In genomic region chr4:123625332-123626072, GRCm38 (mm10) we compare ENCODE assay signal across 14 mouse cellular contexts. TPM values are rescaled to one million over a fixed set of nuclear protein-coding genes. Genes with fewer than 3 reads are reported as not detected.
A peak's percentile ranks its signal among the peaks of the same experiment; 100 is the strongest.
DNase-seq lines count a peak whose midpoint lies in the region; ATAC-seq and TF ChIP-seq lines count a peak whose summit lies in the region.
"Had no signal": no experiment of that assay in that cellular context is flagged by ENCODE, and none has a peak within 500 bp of the region (broad histone marks: within the 10 kb centered on the region; RNA-seq: fewer than 3 reads in every experiment).

No protein-coding gene starts in this region.

- peak overlapping the region; percentile 62 for H3K27ac ChIP-seq in heart, embryonic 15.5 days
- peak overlapping the region; percentile 72; the same call in 1 of the 2 replicates for H3K27ac ChIP-seq in lung, embryonic 14.5 days (ENCODE audit: low read depth)
- H3K27ac ChIP-seq in liver, embryonic 16.5 days (ENCODE audit: low read length): no peak overlapping the region

- no peak overlapping the region for H3K4me2 ChIP-seq in heart, embryonic 15.5 days
- H3K4me2 ChIP-seq in lung, embryonic 14.5 days: no peak overlapping the region
- H3K4me2 ChIP-seq in liver, embryonic 16.5 days (ENCODE audit: low read depth, low read length): peak overlapping the region; percentile 34; the same call in 1 of the 2 replicates
- H3K4me2 ChIP-seq: embryonic facial prominence, embryonic 12.5 days had no signal

- H3K27me3 ChIP-seq in heart, embryonic 15.5 days: no peaks in the 10 kb centered on the region
- H3K27me3 ChIP-seq in lung, embryonic 14.5 days (ENCODE audit: insufficient read depth, low read length): no peaks in the 10 kb centered on the region
- H3K27me3 ChIP-seq in liver, embryonic 16.5 days (ENCODE audit: control insufficient read depth, insufficient read depth, low read depth, low read length): no peaks in the 10 kb centered on the region
- H3K27me3 ChIP-seq: embryonic facial prominence, embryonic 12.5 days had no signal

- H3K36me3 ChIP-seq in heart, embryonic 15.5 days: no peaks in the 10 kb centered on the region
- no peaks in the 10 kb centered on the region for H3K36me3 ChIP-seq in lung, embryonic 14.5 days (ENCODE audit: insufficient read depth)
- H3K36me3 ChIP-seq in liver, embryonic 16.5 days (ENCODE audit: control insufficient read depth, insufficient read depth): no peaks in the 10 kb centered on the region
- H3K36me3 ChIP-seq: embryonic facial prominence, embryonic 12.5 days had no signal

- WGBS in heart, embryonic 15.5 days: 76% methylated on average over 6 of the region's 6 CpGs
- WGBS in lung, embryonic 14.5 days: 77% methylated on average over 6 of the region's 6 CpGs
- 55% methylated on average over 6 of the region's 6 CpGs for WGBS in liver, embryonic 16.5 days (ENCODE audit: insufficient replicate concordance)

- H3K9me3 ChIP-seq in heart, embryonic 15.5 days (replicated peaks): no peaks in the 10 kb centered on the region
- H3K9me3 ChIP-seq in lung, embryonic 14.5 days (ENCODE audit: low read depth, low read length): no peaks in the 10 kb centered on the region
- no peaks in the 10 kb centered on the region for H3K9me3 ChIP-seq in liver, embryonic 16.5 days (replicated peaks; ENCODE audit: control insufficient read depth, low read length)
- H3K9me3 ChIP-seq: embryonic facial prominence, embryonic 12.5 days had no signal

- TF ChIP-seq CTCF in lung, embryonic 14.5 days (IDR thresholded peaks at IDR 0.05; ENCODE audit: low read depth): no peak

- H3K9ac ChIP-seq in heart, embryonic 15.5 days: no peak overlapping the region
- no peak overlapping the region for H3K9ac ChIP-seq in lung, embryonic 14.5 days
- no peak overlapping the region for H3K9ac ChIP-seq in liver, embryonic 16.5 days (ENCODE audit: low read depth, low read length)
- H3K9ac ChIP-seq: embryonic facial prominence, embryonic 12.5 days had no signal

- peaks cover 42% of the 10 kb centered on the region for H3K4me1 ChIP-seq in heart, embryonic 15.5 days (replicated peaks)
- peaks cover 27% of the 10 kb centered on the region for H3K4me1 ChIP-seq in lung, embryonic 14.5 days (ENCODE audit: insufficient read depth)
- peaks cover 22% of the 10 kb centered on the region for H3K4me1 ChIP-seq in liver, embryonic 16.5 days (ENCODE audit: control insufficient read depth, low read depth, low read length)

- intact Hi-C loops in heart, postnatal 10 days (cut with DNase I): no loop called here

- no peak for ATAC-seq in heart, embryonic 15.5 days (replicated peaks; ENCODE audit: insufficient number of reproducible peaks, insufficient read depth, low FRiP score, low read depth)
- ATAC-seq in lung, embryonic 14.5 days (ENCODE audit: insufficient read depth): no peak
- peak; percentile 62 for ATAC-seq in liver, embryonic 16.5 days (ENCODE audit: low read depth)
- ATAC-seq: forebrain, embryonic 16.5 days had no signal

- H3K4me3 ChIP-seq in heart, embryonic 15.5 days: no peak overlapping the region
- H3K4me3 ChIP-seq in lung, embryonic 14.5 days (ENCODE audit: low read depth, low read length): no peak overlapping the region
- H3K4me3 ChIP-seq in liver, embryonic 16.5 days (ENCODE audit: low read depth, low read length): no peak overlapping the region
- H3K4me3 ChIP-seq: embryonic facial prominence, embryonic 12.5 days had no signal

- DNase-seq in heart, postnatal 10 days: no peak
- DNase-seq in lung, embryonic 14.5 days: no peak
- DNase-seq in lung, postnatal 4 days: no peak
- peak; percentile 87 for DNase-seq in ZHBTc4 (ENCODE audit: low read depth, low spot score)
- no peak for DNase-seq in urinary bladder, postnatal 36 days (ENCODE audit: low spot score in 2 of 2)
- no peak for DNase-seq in layer of hippocampus, adult 11-12 months (ENCODE audit: low spot score)
- DNase-seq: cerebellum, adult 8-10 months; kidney, postnatal 10 days; retina, postnatal 1 day; thymus, postnatal 14 days had no signal

RNA-seq across cellular contexts. Expression of gene Macf1, which starts 58.7 kb away (rescaled TPM):
- 51.0 and 51.1 TPM in 2 replicates for polyA plus RNA-seq in heart, embryonic 15.5 days (2015; fragmentation: Nextera tagmentation; extraction: Ambion mirVana)
- total RNA-seq in heart, postnatal 10 days (2021): 100 to 1,000 TPM; 316 to 364 TPM
- polyA plus RNA-seq in lung, embryonic 14.5 days (2014; fragmentation: Nextera tagmentation; extraction: Ambion mirVana): 103 and 107 TPM in 2 replicates
- polyA plus RNA-seq in liver, embryonic 16.5 days (2015; fragmentation: Nextera tagmentation; extraction: Ambion mirVana): 8.1 and 8.3 TPM in 2 replicates
